Mouse (Mus musculus): ENCODE data around the gene Ap1g1. TPM values are rescaled to one million over a fixed set of nuclear protein-coding genes. Genes with fewer than 3 reads are reported as not detected.

Gene Ap1g1
- polyA plus RNA-seq, 1 experiment from 2014 or later, result 42.5 TPM

DNA sequence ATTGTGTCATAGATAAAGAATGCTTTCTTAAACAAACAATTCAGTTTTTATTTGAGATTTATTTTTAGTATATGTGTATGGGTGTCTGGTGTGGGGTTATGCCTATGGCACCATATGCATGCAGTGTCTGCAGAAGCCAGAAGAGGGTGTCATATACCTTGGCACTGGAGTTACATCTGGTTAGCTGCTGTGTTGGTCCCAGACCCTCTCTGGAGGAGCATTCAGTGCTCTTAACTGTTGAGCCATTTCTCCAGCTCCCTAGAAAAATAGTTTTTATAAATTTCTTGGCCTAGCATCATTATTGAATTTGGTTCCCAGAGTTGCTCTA is 29.7 kb downstream of the Ap1g1 start:
- Histone ChIP-seq H3K9ac (replicated peaks; ENCODE audit: low read length) (no peak overlapping the region), H3K9me3 (replicated peaks; ENCODE audit: control insufficient read depth, low read length) (no peaks in the 10 kb centered on the region), H3K27me3 (ENCODE audit: control insufficient read depth, insufficient read depth, low read length) (no peaks in the 10 kb centered on the region), H3K4me3 (ENCODE audit: low read depth, low read length) (no peak overlapping the region), H3K27ac (replicated peaks; ENCODE audit: low read depth, low read length) (no peak overlapping the region), H3K4me2 (ENCODE audit: low read depth, low read length) (no peak overlapping the region), H3K36me3 (replicated peaks; ENCODE audit: control insufficient read depth, insufficient read depth, low read depth, low read length) (no peaks in the 10 kb centered on the region), H3K4me1 (ENCODE audit: control insufficient read depth, insufficient read depth, low read length) (no peaks in the 10 kb centered on the region)
- DNase-seq (ENCODE audit: low spot score) (peak; percentile 17), ATAC-seq (replicated peaks; ENCODE audit: insufficient number of reproducible peaks, low FRiP score, low TSS enrichment, low read depth) (no peak)

DNA sequence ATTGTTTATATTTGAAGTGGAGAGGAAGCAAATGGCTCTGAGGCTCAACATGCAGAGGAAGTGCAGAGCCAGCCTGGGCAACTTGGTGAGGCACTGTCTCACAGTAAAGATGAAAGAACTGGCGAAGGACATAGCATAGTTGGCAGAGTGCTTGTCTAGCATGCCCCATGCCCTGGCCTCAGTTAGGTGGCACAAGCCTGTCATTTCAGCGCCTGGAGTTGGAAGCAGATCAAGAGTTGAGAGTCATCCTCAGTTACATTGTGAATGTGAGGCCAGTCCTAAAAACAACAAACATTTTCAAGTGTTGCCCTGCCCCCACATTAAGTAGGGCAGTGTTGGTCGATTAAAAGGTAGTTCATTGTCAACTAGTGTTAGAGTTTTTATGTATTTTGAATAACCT is 32.1 kb downstream of the Ap1g1 start:
- no peak overlapping the region for H3K4me2 ChIP-seq (ENCODE audit: low read depth, low read length)
- no peak overlapping the region for H3K27ac ChIP-seq (replicated peaks; ENCODE audit: low read depth, low read length)
- DNase-seq (ENCODE audit: low spot score) (no peak), ATAC-seq (replicated peaks; ENCODE audit: insufficient number of reproducible peaks, low FRiP score, low TSS enrichment, low read depth) (no peak)
- no peaks in the 10 kb centered on the region for H3K27me3 ChIP-seq (ENCODE audit: control insufficient read depth, insufficient read depth, low read length)
- no peaks in the 10 kb centered on the region for H3K4me1 ChIP-seq (ENCODE audit: control insufficient read depth, insufficient read depth, low read length)
- H3K9ac ChIP-seq (replicated peaks; ENCODE audit: low read length), result no peak overlapping the region
- H3K4me3 ChIP-seq (ENCODE audit: low read depth, low read length), result no peak overlapping the region
- WGBS, result 75% methylated on average over 3 of the region's 3 CpGs
- no peaks in the 10 kb centered on the region for H3K9me3 ChIP-seq (replicated peaks; ENCODE audit: control insufficient read depth, low read length)
- H3K36me3 ChIP-seq (replicated peaks; ENCODE audit: control insufficient read depth, insufficient read depth, low read depth, low read length), result no peaks in the 10 kb centered on the region

DNA sequence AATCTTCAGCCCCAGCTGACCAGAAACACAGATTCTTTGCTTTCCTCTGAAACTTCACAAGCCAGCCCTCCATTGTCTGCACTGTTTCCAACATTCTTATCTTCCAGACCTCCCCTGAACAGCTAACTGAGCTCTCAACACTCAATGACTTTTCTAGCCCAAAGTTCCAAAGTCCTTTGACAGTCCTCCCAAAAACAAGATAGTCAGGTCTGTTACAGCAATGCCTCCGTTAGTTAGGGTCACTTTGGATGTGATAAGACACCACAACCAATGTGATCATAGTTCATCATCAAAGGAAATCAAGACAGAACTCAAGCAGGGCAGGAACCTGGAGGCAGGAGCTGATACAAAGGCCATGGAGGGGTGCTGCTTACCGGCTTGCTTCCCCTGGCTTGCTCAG is 36.9 kb downstream of the Ap1g1 start:
- no peaks in the 10 kb centered on the region for H3K4me1 ChIP-seq (ENCODE audit: control insufficient read depth, insufficient read depth, low read length)
- no peak overlapping the region for H3K27ac ChIP-seq (replicated peaks; ENCODE audit: low read depth, low read length)
- 86% methylated on average over 2 of the region's 2 CpGs for WGBS
- H3K9me3 ChIP-seq (replicated peaks; ENCODE audit: control insufficient read depth, low read length), result no peaks in the 10 kb centered on the region
- DNase-seq (ENCODE audit: low spot score) (no peak), ATAC-seq (replicated peaks; ENCODE audit: insufficient number of reproducible peaks, low FRiP score, low TSS enrichment, low read depth) (no peak)
- H3K4me3 ChIP-seq (ENCODE audit: low read depth, low read length), result no peak overlapping the region
- H3K4me2 ChIP-seq (ENCODE audit: low read depth, low read length), result no peak overlapping the region
- H3K27me3 ChIP-seq (ENCODE audit: control insufficient read depth, insufficient read depth, low read length), result no peaks in the 10 kb centered on the region
- H3K9ac ChIP-seq (replicated peaks; ENCODE audit: low read length), result no peak overlapping the region
- H3K36me3 ChIP-seq (replicated peaks; ENCODE audit: control insufficient read depth, insufficient read depth, low read depth, low read length), result no peaks in the 10 kb centered on the region

DNA sequence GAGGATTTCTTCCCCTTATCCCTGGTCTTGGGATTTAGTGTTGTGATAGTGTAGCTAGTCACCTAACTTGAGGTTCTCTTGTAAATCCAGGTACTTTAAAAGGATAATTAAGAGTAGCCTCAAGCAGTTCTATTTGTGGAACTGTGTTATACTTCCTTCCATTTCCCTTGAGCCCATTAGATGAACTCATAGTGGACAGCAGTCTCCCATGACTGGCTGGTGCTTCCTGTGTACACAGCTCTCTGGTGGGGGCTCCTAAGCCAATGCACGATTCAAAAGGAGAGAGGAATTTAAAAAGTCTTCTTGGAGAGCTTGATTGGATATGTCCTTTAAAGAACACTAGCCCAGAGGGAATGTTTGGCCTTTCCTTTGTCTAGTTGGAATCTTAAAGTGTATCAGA is 39.6 kb downstream of the Ap1g1 start:
- DNase-seq (ENCODE audit: low spot score), result no peak
- no peaks in the 10 kb centered on the region for H3K36me3 ChIP-seq (replicated peaks; ENCODE audit: control insufficient read depth, insufficient read depth, low read depth, low read length)
- H3K4me3 ChIP-seq (ENCODE audit: low read depth, low read length), result no peak overlapping the region
- H3K9ac ChIP-seq (replicated peaks; ENCODE audit: low read length), result no peak overlapping the region
- H3K4me2 ChIP-seq (ENCODE audit: low read depth, low read length), result no peak overlapping the region
- ATAC-seq (replicated peaks; ENCODE audit: insufficient number of reproducible peaks, low FRiP score, low TSS enrichment, low read depth), result no peak
- H3K9me3 ChIP-seq (replicated peaks; ENCODE audit: control insufficient read depth, low read length), result no peaks in the 10 kb centered on the region
- no peaks in the 10 kb centered on the region for H3K27me3 ChIP-seq (ENCODE audit: control insufficient read depth, insufficient read depth, low read length)
- no peaks in the 10 kb centered on the region for H3K4me1 ChIP-seq (ENCODE audit: control insufficient read depth, insufficient read depth, low read length)
- H3K27ac ChIP-seq (replicated peaks; ENCODE audit: low read depth, low read length), result no peak overlapping the region
- WGBS, result 37% methylated on average over 1 of the region's 1 CpGs

DNA sequence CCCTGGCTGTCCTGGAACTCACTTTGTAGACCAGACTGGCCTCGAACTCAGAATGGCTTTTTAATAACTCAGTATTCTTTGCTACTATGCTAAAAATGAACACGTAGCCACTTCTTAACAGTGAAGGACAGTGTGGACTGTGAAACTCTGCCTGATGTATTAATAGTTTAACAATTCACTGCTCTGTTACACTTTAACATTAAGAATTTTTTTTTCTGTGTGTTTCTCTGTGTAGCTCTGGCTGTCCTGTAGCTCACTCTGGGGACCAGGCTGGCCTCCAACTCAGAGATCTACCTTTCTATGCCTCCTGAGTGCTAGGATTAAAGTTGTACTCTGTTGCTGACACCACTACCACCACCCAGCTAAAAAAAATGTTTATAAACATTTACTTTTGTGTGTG is 45.2 kb downstream of the Ap1g1 start:
- Histone ChIP-seq H3K9me3 (replicated peaks; ENCODE audit: control insufficient read depth, low read length) (no peaks in the 10 kb centered on the region), H3K4me3 (ENCODE audit: low read depth, low read length) (no peak overlapping the region), H3K4me2 (ENCODE audit: low read depth, low read length) (no peak overlapping the region), H3K36me3 (replicated peaks; ENCODE audit: control insufficient read depth, insufficient read depth, low read depth, low read length) (no peaks in the 10 kb centered on the region), H3K27me3 (ENCODE audit: control insufficient read depth, insufficient read depth, low read length) (no peaks in the 10 kb centered on the region), H3K9ac (replicated peaks; ENCODE audit: low read length) (no peak overlapping the region), H3K4me1 (ENCODE audit: control insufficient read depth, insufficient read depth, low read length) (no peaks in the 10 kb centered on the region), H3K27ac (replicated peaks; ENCODE audit: low read depth, low read length) (no peak overlapping the region)
- WGBS, result 90% methylated on average over 2 of the region's 2 CpGs
- ATAC-seq (replicated peaks; ENCODE audit: insufficient number of reproducible peaks, low FRiP score, low TSS enrichment, low read depth) (no peak), DNase-seq (ENCODE audit: low spot score) (no peak)

DNA sequence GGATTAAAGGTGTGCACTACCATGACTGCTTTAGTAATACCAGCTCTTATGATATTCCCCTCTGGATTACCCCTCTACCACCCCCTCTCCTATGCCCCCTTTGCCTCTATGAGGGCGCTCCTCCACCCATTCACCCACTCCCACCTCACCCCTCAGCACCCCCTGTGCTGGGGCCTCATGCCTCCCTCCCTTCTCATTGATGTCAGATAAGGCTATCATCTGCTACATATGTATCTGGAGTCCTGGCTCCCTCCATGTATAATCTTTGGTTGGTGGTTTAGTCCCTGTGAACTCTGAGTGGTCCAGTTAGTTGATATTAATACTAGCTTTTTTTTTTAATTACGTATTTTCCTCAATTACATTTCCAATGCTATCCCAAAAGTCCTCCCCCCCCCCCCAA is 61.5 kb downstream of the Ap1g1 start:
- Histone ChIP-seq H3K36me3 (replicated peaks; ENCODE audit: control insufficient read depth, insufficient read depth, low read depth, low read length) (no peaks in the 10 kb centered on the region; the same call in none of the 2 replicates), H3K9ac (replicated peaks; ENCODE audit: low read length) (no peak overlapping the region), H3K4me3 (ENCODE audit: low read depth, low read length) (no peak overlapping the region), H3K4me2 (ENCODE audit: low read depth, low read length) (no peak overlapping the region), H3K27me3 (ENCODE audit: control insufficient read depth, insufficient read depth, low read length) (no peaks in the 10 kb centered on the region), H3K9me3 (replicated peaks; ENCODE audit: control insufficient read depth, low read length) (no peaks in the 10 kb centered on the region), H3K4me1 (ENCODE audit: control insufficient read depth, insufficient read depth, low read length) (no peaks in the 10 kb centered on the region), H3K27ac (replicated peaks; ENCODE audit: low read depth, low read length) (no peak overlapping the region)
- ATAC-seq (replicated peaks; ENCODE audit: insufficient number of reproducible peaks, low FRiP score, low TSS enrichment, low read depth) (no peak), DNase-seq (ENCODE audit: low spot score) (no peak)
- 96% methylated on average over 2 of the region's 2 CpGs for WGBS

DNA sequence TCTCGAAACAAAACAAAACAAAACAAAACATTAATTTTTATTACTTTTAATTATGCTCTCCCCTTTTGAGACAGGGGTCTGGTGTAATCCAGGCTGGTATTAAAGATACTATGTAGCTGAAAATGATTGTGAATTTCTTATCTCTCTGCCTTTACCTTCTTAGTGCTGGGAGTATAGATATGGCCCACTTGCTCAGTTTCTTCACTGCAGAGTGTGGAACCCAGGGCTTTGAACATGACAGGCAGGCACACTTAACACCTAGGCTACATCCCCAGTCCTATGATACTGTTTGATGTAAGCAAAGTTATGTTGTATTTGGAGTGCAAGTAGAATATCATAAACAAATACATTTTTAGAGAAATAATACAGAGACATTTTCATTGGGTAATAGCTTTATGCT is 64.1 kb downstream of the Ap1g1 start:
- Histone ChIP-seq H3K27ac (replicated peaks; ENCODE audit: low read depth, low read length) (no peak overlapping the region), H3K4me2 (ENCODE audit: low read depth, low read length) (no peak overlapping the region), H3K36me3 (replicated peaks; ENCODE audit: control insufficient read depth, insufficient read depth, low read depth, low read length) (no peaks in the 10 kb centered on the region; the same call in 1 of the 2 replicates), H3K9me3 (replicated peaks; ENCODE audit: control insufficient read depth, low read length) (no peaks in the 10 kb centered on the region), H3K9ac (replicated peaks; ENCODE audit: low read length) (no peak overlapping the region), H3K4me3 (ENCODE audit: low read depth, low read length) (no peak overlapping the region), H3K27me3 (ENCODE audit: control insufficient read depth, insufficient read depth, low read length) (no peaks in the 10 kb centered on the region), H3K4me1 (ENCODE audit: control insufficient read depth, insufficient read depth, low read length) (no peaks in the 10 kb centered on the region)
- ATAC-seq (replicated peaks; ENCODE audit: insufficient number of reproducible peaks, low FRiP score, low TSS enrichment, low read depth), result no peak
- WGBS, result 85% methylated on average over 1 of the region's 1 CpGs
- DNase-seq (ENCODE audit: low spot score), result no peak

DNA sequence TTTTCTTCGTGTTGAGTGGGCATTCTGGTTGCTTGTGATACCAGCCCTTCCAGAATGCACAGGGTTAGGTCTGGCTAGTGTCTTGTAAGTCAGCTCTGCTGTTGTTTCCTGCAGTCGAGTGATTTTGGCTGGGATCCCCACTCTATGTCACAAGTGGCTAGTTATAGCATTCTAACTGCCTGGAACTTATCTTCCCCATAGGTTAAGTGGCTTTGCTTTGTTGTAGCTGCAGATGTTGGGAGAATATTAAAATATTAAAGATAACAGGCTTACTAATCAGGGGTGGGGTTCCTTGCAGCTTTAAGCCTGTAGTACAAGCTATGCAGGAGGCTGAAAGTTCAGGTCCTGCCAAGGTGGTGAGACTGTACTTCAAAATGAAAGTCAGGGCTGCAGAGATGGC is 69.5 kb downstream of the Ap1g1 start:
- H3K27ac ChIP-seq (replicated peaks; ENCODE audit: low read depth, low read length), result no peak overlapping the region
- no peaks in the 10 kb centered on the region for H3K4me1 ChIP-seq (ENCODE audit: control insufficient read depth, insufficient read depth, low read length)
- H3K36me3 ChIP-seq (replicated peaks; ENCODE audit: control insufficient read depth, insufficient read depth, low read depth, low read length), result peaks cover 3% of the 10 kb centered on the region
- no peaks in the 10 kb centered on the region for H3K27me3 ChIP-seq (ENCODE audit: control insufficient read depth, insufficient read depth, low read length)
- H3K9me3 ChIP-seq (replicated peaks; ENCODE audit: control insufficient read depth, low read length), result no peaks in the 10 kb centered on the region
- WGBS, result 89% methylated on average over 2 of the region's 2 CpGs
- DNase-seq (ENCODE audit: low spot score), result no peak
- no peak for ATAC-seq (replicated peaks; ENCODE audit: insufficient number of reproducible peaks, low FRiP score, low TSS enrichment, low read depth)
- H3K4me2 ChIP-seq (ENCODE audit: low read depth, low read length), result no peak overlapping the region
- no peak overlapping the region for H3K4me3 ChIP-seq (ENCODE audit: low read depth, low read length)
- no peak overlapping the region for H3K9ac ChIP-seq (replicated peaks; ENCODE audit: low read length)

DNA sequence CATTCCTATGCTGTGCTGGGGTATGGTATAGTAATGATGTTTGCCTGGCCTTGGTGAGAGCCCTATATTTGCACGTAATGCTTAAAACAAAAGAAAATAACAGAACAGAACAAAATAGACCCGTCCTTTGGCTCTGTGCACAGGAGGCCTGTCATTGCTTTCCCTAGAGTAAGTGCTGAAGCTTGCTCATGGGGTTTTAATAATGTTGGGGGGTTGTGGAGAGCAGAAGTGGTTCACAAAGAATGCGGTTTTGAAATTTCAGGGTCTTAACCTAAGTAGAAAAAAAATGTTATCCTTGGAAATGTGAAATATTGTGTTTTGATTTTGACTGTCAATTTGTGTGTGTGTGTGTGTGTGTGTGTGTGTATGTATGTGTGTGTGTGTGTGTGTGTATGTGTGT is 70.6 kb downstream of the Ap1g1 start:
- H3K27ac ChIP-seq (replicated peaks; ENCODE audit: low read depth, low read length), result no peak overlapping the region
- ATAC-seq (replicated peaks; ENCODE audit: insufficient number of reproducible peaks, low FRiP score, low TSS enrichment, low read depth), result no peak
- WGBS, result 83% methylated on average over 3 of the region's 3 CpGs
- DNase-seq (ENCODE audit: low spot score), result no peak
- H3K4me2 ChIP-seq (ENCODE audit: low read depth, low read length), result no peak overlapping the region
- H3K36me3 ChIP-seq (replicated peaks; ENCODE audit: control insufficient read depth, insufficient read depth, low read depth, low read length), result peaks cover 7% of the 10 kb centered on the region
- no peaks in the 10 kb centered on the region for H3K27me3 ChIP-seq (ENCODE audit: control insufficient read depth, insufficient read depth, low read length)
- no peaks in the 10 kb centered on the region for H3K4me1 ChIP-seq (ENCODE audit: control insufficient read depth, insufficient read depth, low read length)
- H3K9ac ChIP-seq (replicated peaks; ENCODE audit: low read length), result no peak overlapping the region
- no peak overlapping the region for H3K4me3 ChIP-seq (ENCODE audit: low read depth, low read length)
- no peaks in the 10 kb centered on the region for H3K9me3 ChIP-seq (replicated peaks; ENCODE audit: control insufficient read depth, low read length)

Measured in embryonic facial prominence, embryonic 11.5 days (tissue).